Mouse (Mus musculus) C2C12 (cell line): ENCODE results near the gene Eef1akmt2.

Experiments used
- CEBPB ChIP-seq: IDR thresholded peaks from one replicate; pipeline ENCODE4 v1.6.1; 2011; ENCODE audit warnings: low read depth, mild to moderate bottlenecking, control low read depth, moderate library complexity
- CTCF ChIP-seq: IDR thresholded peaks from one replicate; pipeline ENCODE4 v1.5.1; 2011; ENCODE audit not compliant: control insufficient read depth, insufficient read depth, insufficient read length
- MAX ChIP-seq: IDR thresholded peaks from one replicate; pipeline ENCODE4 v1.6.1; 2011; ENCODE audit warnings: mild to moderate bottlenecking, control low read depth
- MYOG ChIP-seq: IDR thresholded peaks from one replicate; pipeline ENCODE4 v1.6.1; 2011; ENCODE audit not compliant: control insufficient read depth, insufficient read length; ENCODE audit errors: extremely low read depth
- USF1 ChIP-seq: IDR thresholded peaks from one replicate; pipeline ENCODE4 v1.6.1; 2011; ENCODE audit warnings: low read depth, mild to moderate bottlenecking, control low read depth, moderate library complexity

DNA sequence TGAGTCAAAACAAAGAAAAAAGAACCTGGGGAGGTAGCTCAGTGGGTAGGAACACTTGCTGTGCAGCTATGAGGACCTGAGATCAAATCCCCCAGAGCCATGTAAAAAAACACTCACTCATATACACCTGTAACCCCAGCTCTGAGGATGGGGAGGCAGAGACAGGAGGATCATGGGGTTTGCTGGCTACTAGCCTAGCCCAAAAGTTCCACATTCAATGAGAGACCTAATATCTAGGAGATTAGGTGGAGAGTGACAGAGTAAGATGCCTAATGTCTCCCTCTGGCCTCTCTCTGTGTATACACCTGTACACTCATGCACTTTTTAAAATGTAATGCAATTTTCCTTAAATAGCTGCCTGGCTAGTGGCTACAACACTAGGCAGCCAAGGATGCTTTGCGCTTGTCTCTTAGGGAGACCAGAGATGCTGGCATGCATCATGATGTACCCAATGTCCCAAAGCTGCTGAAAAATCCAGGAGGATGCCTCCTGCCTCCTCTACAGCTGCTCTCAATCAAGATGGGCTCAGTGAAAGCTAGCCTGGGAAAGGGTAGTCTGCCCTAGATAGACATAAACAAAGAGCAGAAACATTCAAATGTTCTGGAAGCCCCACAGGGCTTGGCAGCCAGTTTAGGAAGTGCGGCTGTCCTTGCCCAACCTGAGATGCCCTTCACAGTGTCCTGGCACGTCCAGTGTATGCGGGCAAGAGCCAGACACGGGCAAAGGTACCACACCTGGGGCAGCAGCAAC lies 39.3 kb upstream of the Eef1akmt2 start:
- no peak for TF ChIP-seq MAX
- no peak for TF ChIP-seq CTCF
- TF ChIP-seq CEBPB = no peak
- no peak for TF ChIP-seq MYOG
- no peak for TF ChIP-seq USF1
